Mouse (Mus musculus) E14TG2a.4 (cell line): ENCODE data around the gene Lxn.

ENCODE experiments used
- CTCF ChIP-seq: conservative IDR thresholded peaks from 2 replicates; pipeline ENCODE4 v1.5.1; 2014; ENCODE audit warnings: low read length
- POU5F1 ChIP-seq: IDR thresholded peaks from 2 replicates; pipeline ENCODE4 v1.6.1; 2014; ENCODE audit warnings: low read length, borderline replicate concordance

- TF ChIP-seq CTCF (no peak), POU5F1 (no peak)
Measured at GRCm38 (mm10) chr3:67462015-67462414, 1.7 kb downstream of the Lxn start.
